Mouse (Mus musculus) midbrain, embryonic 16.5 days (tissue): ENCODE measurements at regions not wholly inside any gene's neighbourhood (a gene's known extent, or its start where the extent isn't known, plus 50 kb on each side); places are given as distances from the start of the nearest gene placed in this dataset.

Experiments used
- ATAC-seq: fragments of 200-750 bp; cut with Nextera tagmentation; 2 replicates; pipeline ENCODE4 v1.8.0; 2017; ENCODE audit warnings: moderate TSS enrichment
- H3K27ac ChIP-seq: fragments of 300-500 bp; sonication (generic); 2 replicates; pipeline ENCODE4 v1.5.1; 2014; ENCODE audit warnings: mild to moderate bottlenecking, low read length, mixed read lengths
- H3K27me3 ChIP-seq: fragments of 300-500 bp; sonication (generic); 2 replicates; pipeline ENCODE4 v1.6.1; 2014; ENCODE audit warnings: low read depth, low read length, mixed read lengths; ENCODE audit not compliant: control insufficient read depth, insufficient read depth
- H3K36me3 ChIP-seq: fragments of 300-500 bp; sonication (generic); 2 replicates; pipeline ENCODE4 v1.6.1; 2014; ENCODE audit warnings: mild to moderate bottlenecking, low read length, moderate library complexity, mixed read lengths; ENCODE audit not compliant: control insufficient read depth, insufficient read depth
- H3K4me1 ChIP-seq: fragments of 300-500 bp; sonication (generic); 2 replicates; pipeline ENCODE4 v1.6.1; 2014; ENCODE audit warnings: mild to moderate bottlenecking, low read length, mixed read lengths; ENCODE audit not compliant: control insufficient read depth, insufficient read depth
- H3K4me2 ChIP-seq: fragments of 300-500 bp; sonication (generic); 2 replicates; pipeline ENCODE4 v1.6.1; 2014; ENCODE audit warnings: mild to moderate bottlenecking, low read length, mixed read lengths
- H3K4me3 ChIP-seq: fragments of 300-500 bp; sonication (generic); 2 replicates; pipeline ENCODE4 v1.5.1; 2014; ENCODE audit warnings: low read depth, mild to moderate bottlenecking, low read length, moderate library complexity, mixed read lengths
- H3K9ac ChIP-seq: fragments of 300-500 bp; sonication (generic); 2 replicates; pipeline ENCODE4 v1.6.1; 2014; ENCODE audit warnings: low read depth, low read length, mixed read lengths
- H3K9me3 ChIP-seq: fragments of 300-500 bp; sonication (generic); replicated peaks from 2 replicates; pipeline ENCODE4 v1.6.1; 2014; ENCODE audit warnings: mild to moderate bottlenecking, low read length, mixed read lengths; ENCODE audit not compliant: control insufficient read depth, poor library complexity, severe bottlenecking
- WGBS: fragments of 180-500 bp; shearing (Covaris S2); extraction: QIAGEN DNeasy Blood & Tissue Kit; methylation state at CpG from one replicate; pipeline ENCODE4 v1.1.7; 2014; 5-methylcytosine and 5-hydroxymethylcytosine counted together

DNA sequence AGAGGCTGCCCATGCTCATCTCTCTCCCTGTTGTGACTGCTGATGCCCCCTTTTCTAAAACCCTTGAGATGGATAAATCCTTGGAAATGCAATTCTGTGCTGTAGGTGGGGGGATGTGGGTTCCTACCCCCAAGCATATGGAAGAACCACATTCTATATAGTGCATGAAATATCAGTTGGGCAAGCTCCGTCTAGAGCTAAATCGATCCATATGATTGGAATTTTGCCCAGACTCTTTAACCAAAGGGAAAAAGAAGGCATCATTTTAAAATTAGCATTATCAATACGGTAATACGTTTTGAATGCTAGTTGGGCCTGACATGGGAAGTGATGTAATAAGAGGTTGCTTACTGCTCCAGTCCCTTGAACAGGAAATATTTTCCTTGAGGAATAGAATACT is 411.1 kb upstream of the Sox9 start:
- no peak overlapping the region for H3K4me2 ChIP-seq
- H3K9ac ChIP-seq, result no peak overlapping the region
- no peak overlapping the region for H3K4me3 ChIP-seq
- no peak for ATAC-seq
- H3K36me3 ChIP-seq, result no peaks in the 10 kb centered on the region
- no peak overlapping the region for H3K27ac ChIP-seq
- 93% methylated on average over 4 of the region's 4 CpGs for WGBS
- H3K9me3 ChIP-seq, result no peaks in the 10 kb centered on the region
- H3K27me3 ChIP-seq, result no peaks in the 10 kb centered on the region
- H3K4me1 ChIP-seq, result no peaks in the 10 kb centered on the region

DNA sequence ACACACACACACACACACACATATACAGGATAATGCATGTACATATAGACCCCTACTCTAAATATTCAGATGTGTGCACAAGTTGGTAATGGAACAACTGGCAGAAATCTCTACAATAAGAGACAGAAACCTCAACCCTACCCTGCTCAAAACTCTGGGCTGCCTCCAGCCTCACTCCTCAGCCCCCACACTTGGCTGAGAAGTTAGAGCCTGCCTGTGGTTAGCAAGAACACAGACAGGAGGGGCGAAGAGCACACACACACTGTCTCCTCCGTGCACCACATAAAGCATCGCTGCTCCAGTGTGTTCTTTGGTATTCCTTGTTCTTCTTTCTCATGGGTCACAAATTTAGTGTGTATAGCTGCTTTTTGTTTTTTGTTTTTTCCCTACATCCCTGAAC is 382.0 kb upstream of the Sox9 start:
- H3K4me2 ChIP-seq, result no peak overlapping the region
- no peaks in the 10 kb centered on the region for H3K27me3 ChIP-seq
- H3K36me3 ChIP-seq, result no peaks in the 10 kb centered on the region
- H3K4me1 ChIP-seq, result no peaks in the 10 kb centered on the region
- ATAC-seq, result no peak
- no peak overlapping the region for H3K9ac ChIP-seq
- H3K27ac ChIP-seq, result no peak overlapping the region
- H3K4me3 ChIP-seq, result no peak overlapping the region
- no peaks in the 10 kb centered on the region for H3K9me3 ChIP-seq
- WGBS, result 91% methylated on average over 3 of the region's 3 CpGs

DNA sequence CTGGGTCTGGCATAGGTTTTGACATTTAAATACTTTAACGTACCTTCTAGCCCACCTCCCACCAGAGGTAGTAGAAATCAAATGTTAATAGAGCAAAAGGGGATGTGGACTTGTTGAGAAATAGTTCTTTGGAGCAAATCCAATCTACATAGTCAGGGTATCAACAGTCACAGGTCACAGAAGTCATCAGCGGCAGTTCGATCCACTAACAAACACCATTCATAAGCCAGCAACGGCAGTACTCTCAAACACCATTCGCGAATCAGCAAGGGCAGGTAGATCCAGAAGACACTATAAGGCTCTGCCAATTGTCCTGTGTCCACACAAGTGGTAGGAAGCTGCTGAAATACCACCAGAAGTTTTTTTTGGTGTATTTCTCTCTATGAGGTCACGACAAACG is 374.3 kb upstream of the Sox9 start:
- H3K4me2 ChIP-seq, result no peak overlapping the region
- H3K9me3 ChIP-seq, result no peaks in the 10 kb centered on the region
- H3K9ac ChIP-seq, result no peak overlapping the region
- no peaks in the 10 kb centered on the region for H3K36me3 ChIP-seq
- no peak overlapping the region for H3K4me3 ChIP-seq
- H3K4me1 ChIP-seq, result 0 out of 2 replicates have a peak, but pooled peaks cover 5% of the 10 kb centered on the region
- WGBS, result 97% methylated on average over 8 of the region's 8 CpGs
- H3K27ac ChIP-seq, result no peak overlapping the region
- ATAC-seq, result no peak
- H3K27me3 ChIP-seq, result no peaks in the 10 kb centered on the region

- H3K4me3 ChIP-seq, result no peak overlapping the region
- no peak overlapping the region for H3K9ac ChIP-seq
- H3K4me2 ChIP-seq, result no peak overlapping the region
- no peak for ATAC-seq
- no peaks in the 10 kb centered on the region for H3K9me3 ChIP-seq
- H3K27ac ChIP-seq, result no peak overlapping the region
- WGBS, result 15% methylated on average over 4 of the region's 4 CpGs
- H3K4me1 ChIP-seq, result 0 out of 2 replicates have a peak, but pooled peaks cover 5% of the 10 kb centered on the region
- no peaks in the 10 kb centered on the region for H3K36me3 ChIP-seq
- no peaks in the 10 kb centered on the region for H3K27me3 ChIP-seq
These were observed 369.6 kb upstream of the Sox9 start for GRCm38 (mm10) chr11:112412434-112412833.

- Histone ChIP-seq H3K27me3 (no peaks in the 10 kb centered on the region), H3K36me3 (no peaks in the 10 kb centered on the region), H3K9me3 (no peaks in the 10 kb centered on the region), H3K9ac (no peak overlapping the region), H3K4me2 (no peak overlapping the region), H3K4me1 (no peaks in the 10 kb centered on the region), H3K4me3 (no peak overlapping the region), H3K27ac (no peak overlapping the region)
- no peak for ATAC-seq
- WGBS, result 84% methylated on average over 1 of the region's 1 CpGs
These were observed 339.4 kb upstream of the Sox9 start for GRCm38 (mm10) chr11:112442639-112443038.

DNA sequence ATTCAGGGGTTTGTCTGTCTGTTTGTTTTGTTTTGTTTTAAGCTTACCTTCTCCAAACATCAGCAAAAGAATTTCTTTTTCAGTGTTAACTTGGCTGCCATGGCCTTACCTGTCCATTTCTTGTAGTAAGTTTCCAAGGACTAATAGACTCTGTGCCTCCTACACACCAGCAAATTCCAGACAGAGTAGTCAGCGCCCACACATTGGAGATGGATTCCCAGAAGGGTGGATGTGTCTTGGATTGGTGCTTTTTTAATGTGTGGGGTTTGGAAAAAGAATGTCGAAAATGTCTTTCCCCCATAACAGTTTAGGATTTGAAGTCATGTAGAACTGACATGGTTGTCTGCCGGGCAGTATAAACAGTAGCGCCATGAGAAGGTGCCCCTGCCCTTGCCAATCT is 338.1 kb upstream of the Sox9 start:
- 90% methylated on average over 4 of the region's 4 CpGs for WGBS
- Histone ChIP-seq H3K27me3 (no peaks in the 10 kb centered on the region), H3K27ac (no peak overlapping the region), H3K4me1 (no peaks in the 10 kb centered on the region), H3K9ac (no peak overlapping the region), H3K4me3 (no peak overlapping the region), H3K9me3 (no peaks in the 10 kb centered on the region), H3K4me2 (no peak overlapping the region), H3K36me3 (no peaks in the 10 kb centered on the region)
- no peak for ATAC-seq

- Histone ChIP-seq H3K4me1 (no peaks in the 10 kb centered on the region), H3K27ac (no peak overlapping the region), H3K4me2 (no peak overlapping the region), H3K4me3 (no peak overlapping the region), H3K36me3 (no peaks in the 10 kb centered on the region), H3K9ac (no peak overlapping the region), H3K9me3 (no peaks in the 10 kb centered on the region), H3K27me3 (no peaks in the 10 kb centered on the region)
- 9% methylated on average over 5 of the region's 5 CpGs for WGBS
- ATAC-seq, result no peak
These were observed 332.4 kb upstream of the Sox9 start for GRCm38 (mm10) chr11:112449632-112450031.

DNA sequence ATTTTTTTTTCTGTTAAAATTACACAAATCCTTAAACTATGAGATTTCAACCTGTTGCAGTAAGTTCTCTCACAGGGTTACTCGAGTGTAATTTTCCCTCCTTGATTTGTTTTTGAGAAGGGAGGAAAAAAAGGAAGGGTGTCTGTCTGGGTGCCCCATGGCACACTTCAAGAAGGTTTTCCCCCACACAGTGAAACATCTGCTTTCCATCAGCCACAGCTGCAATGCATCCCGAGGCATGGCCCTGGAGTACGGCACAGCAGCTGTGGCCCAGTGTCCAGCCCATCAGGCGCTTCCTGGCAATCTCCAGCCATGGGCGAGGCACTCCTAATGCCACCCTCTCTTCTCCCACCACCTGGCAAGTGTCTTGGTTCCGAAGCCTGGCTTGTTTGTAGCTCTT is 331.8 kb upstream of the Sox9 start:
- Histone ChIP-seq H3K4me1 (no peaks in the 10 kb centered on the region), H3K27me3 (no peaks in the 10 kb centered on the region), H3K27ac (no peak overlapping the region), H3K36me3 (no peaks in the 10 kb centered on the region), H3K9me3 (no peaks in the 10 kb centered on the region), H3K9ac (no peak overlapping the region), H3K4me2 (no peak overlapping the region), H3K4me3 (no peak overlapping the region)
- ATAC-seq, result no peak
- WGBS, result 57% methylated on average over 6 of the region's 6 CpGs

GRCm38 (mm10) chr11:112458075-112458474 is 323.9 kb upstream of the Sox9 start:
- WGBS, result 91% methylated on average over 2 of the region's 2 CpGs
- H3K9me3 ChIP-seq, result no peaks in the 10 kb centered on the region
- no peak overlapping the region for H3K4me2 ChIP-seq
- no peak overlapping the region for H3K9ac ChIP-seq
- no peak overlapping the region for H3K4me3 ChIP-seq
- H3K36me3 ChIP-seq, result no peaks in the 10 kb centered on the region
- no peak overlapping the region for H3K27ac ChIP-seq
- no peaks in the 10 kb centered on the region for H3K4me1 ChIP-seq
- no peaks in the 10 kb centered on the region for H3K27me3 ChIP-seq
- ATAC-seq, result no peak

DNA sequence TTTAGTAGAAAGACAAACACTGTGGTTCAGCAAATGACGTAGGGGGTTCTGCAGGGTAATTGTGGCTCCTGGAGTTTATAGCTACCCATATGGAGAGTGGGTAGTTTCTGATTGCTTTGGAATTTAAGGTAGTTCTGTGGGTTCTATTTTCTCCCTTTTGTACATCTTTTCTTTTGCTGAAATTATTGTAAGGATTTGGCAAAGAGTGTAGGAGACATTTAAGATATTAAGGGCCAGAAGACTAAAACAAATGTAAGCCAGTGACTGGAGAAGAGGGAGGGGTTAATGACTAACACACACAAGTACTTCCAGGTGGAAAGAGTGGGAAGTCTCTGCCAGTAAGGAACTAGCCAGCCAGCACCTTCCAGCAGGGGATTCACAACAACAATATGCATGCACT is 318.9 kb upstream of the Sox9 start:
- WGBS, result 91% methylated on average over 1 of the region's 1 CpGs
- no peak overlapping the region for H3K27ac ChIP-seq
- H3K4me1 ChIP-seq, result no peaks in the 10 kb centered on the region
- H3K4me3 ChIP-seq, result no peak overlapping the region
- H3K9me3 ChIP-seq, result no peaks in the 10 kb centered on the region
- no peak overlapping the region for H3K9ac ChIP-seq
- H3K27me3 ChIP-seq, result no peaks in the 10 kb centered on the region
- H3K4me2 ChIP-seq, result no peak overlapping the region
- no peak for ATAC-seq
- H3K36me3 ChIP-seq, result no peaks in the 10 kb centered on the region
